Mouse (Mus musculus): ENCODE measurements around the gene Tbx21. TPM values are rescaled to one million over a fixed set of nuclear protein-coding genes. Genes with fewer than 3 reads are reported as not detected.

Tbx21 gene
- polyA plus RNA-seq (2014; fragmentation: Nextera tagmentation; extraction: Ambion mirVana), result 0.13 TPM in 1 of 2 replicates, not detected in the other

DNA sequence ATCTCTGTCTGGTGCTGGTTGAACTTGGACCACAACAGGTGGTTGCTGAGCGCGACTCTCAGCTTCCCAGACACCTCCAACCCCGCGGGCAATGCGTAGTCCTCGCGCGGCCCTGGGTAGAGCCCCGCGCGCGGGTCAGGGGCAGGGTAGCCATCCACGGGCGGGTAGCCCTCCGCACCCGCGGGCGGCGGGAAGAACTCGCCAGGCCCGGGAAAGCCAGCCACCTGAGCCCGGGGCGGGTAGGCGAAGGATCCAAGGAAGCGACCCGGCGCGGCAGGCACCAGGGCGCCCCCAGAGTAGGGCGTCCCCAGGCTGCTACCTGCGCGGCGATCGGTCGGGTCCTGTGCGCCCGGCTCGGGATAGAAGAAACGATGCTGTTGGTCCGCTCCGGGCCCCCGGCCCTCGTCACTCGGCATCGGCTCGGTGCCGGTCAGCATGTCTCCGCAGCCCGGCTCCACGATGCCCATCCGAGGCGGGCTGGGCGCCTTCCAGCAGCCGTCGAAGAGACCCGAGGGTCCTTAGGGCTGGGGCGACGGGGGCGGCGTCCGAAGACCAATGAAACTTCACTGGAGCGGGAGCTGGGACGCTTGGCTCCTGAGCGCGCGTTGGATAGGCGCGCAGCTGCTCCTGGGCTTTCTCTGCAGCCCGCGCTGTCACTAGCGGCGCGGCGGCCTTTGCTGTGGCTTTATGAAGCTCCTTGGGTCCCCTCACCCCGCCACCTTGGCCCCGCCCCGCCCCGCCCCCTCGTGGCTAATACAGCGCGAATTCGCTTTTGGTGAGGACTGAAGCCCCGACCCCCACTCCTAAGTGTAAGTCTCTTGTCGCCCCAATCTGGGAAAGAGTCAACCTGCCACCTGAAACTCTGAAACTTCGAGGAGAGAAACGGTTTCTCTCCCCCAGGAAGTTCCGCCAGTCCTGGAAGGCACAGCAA is at the start of gene Tbx21:
Tbx21 (minus strand) TSS at position 661 of the 931 bp plus-strand sequence.
- Histone ChIP-seq H3K4me1 (ENCODE audit: control insufficient read depth, insufficient read depth, low read length) (peaks cover 10% of the 10 kb centered on the region; the same call in 1 of the 2 replicates), H3K27me3 (ENCODE audit: control insufficient read depth, insufficient read depth, low read length) (peaks cover 48% of the 10 kb centered on the region), H3K9ac (replicated peaks; ENCODE audit: low read length) (no peak within 1 kb of the TSS), H3K4me3 (replicated peaks; ENCODE audit: low read depth, low read length) (peak within 1 kb of the TSS; percentile 30), H3K4me2 (ENCODE audit: low read length) (peak within 1 kb of the TSS; percentile 55), H3K27ac (replicated peaks; ENCODE audit: low read depth, low read length) (no peak within 1 kb of the TSS), H3K36me3 (ENCODE audit: control insufficient read depth, insufficient read depth, low read length) (no peaks in the 10 kb centered on the region), H3K9me3 (ENCODE audit: control insufficient read depth, low read length) (no peaks in the 10 kb centered on the region)
- DNase-seq, result peak; percentile 49
- no peak for ATAC-seq (ENCODE audit: low FRiP score, low TSS enrichment)
- under 1% methylated on average over 87 of the region's 87 CpGs for WGBS

DNA sequence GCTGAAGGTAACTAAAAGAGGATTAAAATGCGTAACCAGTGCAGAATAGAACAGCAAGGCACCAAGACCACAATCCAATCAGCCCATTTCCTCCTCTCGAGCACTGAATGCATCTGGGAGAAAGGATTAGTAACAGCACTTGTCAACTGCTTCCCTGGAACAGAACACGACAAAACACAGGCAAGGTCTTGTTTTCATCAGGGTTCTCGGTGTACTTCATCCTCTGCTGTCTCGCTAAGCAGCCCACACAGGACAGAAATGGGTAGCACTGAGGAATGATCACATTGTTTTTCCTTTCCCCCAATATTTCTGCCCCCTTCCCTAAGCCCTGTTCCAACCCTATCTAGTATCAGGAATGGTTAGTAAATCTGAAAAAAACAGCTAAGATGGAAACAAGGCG is 45.2 kb upstream of the Tbx21 start:
- 0 out of 2 replicates have a peak overlapping the region, but pooled peaks have one; percentile 20 for H3K27ac ChIP-seq (replicated peaks; ENCODE audit: low read depth, low read length)
- H3K9ac ChIP-seq (replicated peaks; ENCODE audit: low read length), result no peak overlapping the region
- WGBS, result 40% methylated on average over 6 of the region's 6 CpGs
- ATAC-seq (ENCODE audit: low FRiP score, low TSS enrichment) (no peak), DNase-seq (peak; percentile 31)
- H3K9me3 ChIP-seq (ENCODE audit: control insufficient read depth, low read length), result no peaks in the 10 kb centered on the region
- H3K36me3 ChIP-seq (ENCODE audit: control insufficient read depth, insufficient read depth, low read length), result peaks cover 87% of the 10 kb centered on the region
- no peak overlapping the region for H3K4me2 ChIP-seq (ENCODE audit: low read length)
- H3K4me3 ChIP-seq (replicated peaks; ENCODE audit: low read depth, low read length), result no peak overlapping the region
- no peaks in the 10 kb centered on the region for H3K4me1 ChIP-seq (ENCODE audit: control insufficient read depth, insufficient read depth, low read length)
- H3K27me3 ChIP-seq (ENCODE audit: control insufficient read depth, insufficient read depth, low read length), result no peaks in the 10 kb centered on the region

DNA sequence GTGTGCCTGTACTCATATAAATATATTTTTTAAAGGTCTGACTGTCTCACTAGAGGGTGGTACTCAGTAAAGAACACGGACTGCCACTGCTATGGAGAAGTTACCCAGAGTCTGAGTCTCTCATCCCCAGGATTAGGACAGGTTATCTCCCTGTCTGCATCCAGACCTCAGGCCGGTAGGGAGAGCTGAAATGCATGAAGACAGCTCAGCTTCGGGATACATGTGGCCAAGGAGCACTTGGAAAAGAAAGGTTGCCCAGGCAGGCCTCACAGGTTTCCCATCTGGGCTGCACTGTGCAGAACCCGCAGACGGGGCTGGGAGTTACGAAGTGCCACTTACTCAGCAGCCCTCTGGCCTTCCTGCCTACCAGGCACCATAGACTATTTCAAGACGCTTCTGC is 41.9 kb upstream of the Tbx21 start:
- H3K4me1 ChIP-seq (ENCODE audit: control insufficient read depth, insufficient read depth, low read length), result peaks cover 10% of the 10 kb centered on the region
- H3K27ac ChIP-seq (replicated peaks; ENCODE audit: low read depth, low read length), result no peak overlapping the region
- ATAC-seq (ENCODE audit: low FRiP score, low TSS enrichment) (no peak), DNase-seq (no peak)
- H3K36me3 ChIP-seq (ENCODE audit: control insufficient read depth, insufficient read depth, low read length), result peaks cover 56% of the 10 kb centered on the region
- no peak overlapping the region for H3K9ac ChIP-seq (replicated peaks; ENCODE audit: low read length)
- no peaks in the 10 kb centered on the region for H3K27me3 ChIP-seq (ENCODE audit: control insufficient read depth, insufficient read depth, low read length)
- 80% methylated on average over 7 of the region's 7 CpGs for WGBS
- no peaks in the 10 kb centered on the region for H3K9me3 ChIP-seq (ENCODE audit: control insufficient read depth, low read length)
- no peak overlapping the region for H3K4me2 ChIP-seq (ENCODE audit: low read length)
- no peak overlapping the region for H3K4me3 ChIP-seq (replicated peaks; ENCODE audit: low read depth, low read length)

DNA sequence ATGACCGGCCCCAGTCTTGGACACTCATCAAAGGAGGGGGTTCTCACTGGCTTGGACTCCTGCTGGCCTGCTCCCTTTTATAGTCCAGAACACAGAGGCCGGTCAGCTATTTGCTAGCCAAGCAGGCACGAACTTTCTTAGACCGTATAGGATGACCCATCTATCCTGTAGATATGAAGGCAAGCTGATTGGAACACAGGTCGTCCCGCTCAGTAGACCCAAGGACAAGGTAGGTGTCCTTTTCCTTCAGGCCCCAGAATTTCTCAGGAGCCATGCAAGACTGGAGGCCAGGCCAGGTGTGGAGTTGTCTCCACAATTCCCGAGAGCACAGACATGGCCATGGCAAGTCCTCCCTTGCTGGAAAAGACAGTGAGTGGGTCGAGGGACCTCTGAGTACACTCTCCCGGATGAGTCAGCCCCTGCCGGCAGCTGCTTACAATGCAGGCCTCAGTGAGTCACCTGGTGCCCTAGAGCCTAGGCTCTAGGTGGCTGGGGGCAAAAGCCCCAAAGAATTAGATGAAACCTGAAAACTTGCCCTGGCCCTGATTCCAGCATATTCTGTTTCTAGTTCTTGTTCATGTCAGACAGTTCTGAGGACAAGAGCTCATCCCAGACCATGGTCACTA is 37.6 kb upstream of the Tbx21 start:
- WGBS, result 15% methylated on average over 10 of the region's 10 CpGs
- no peak overlapping the region for H3K27ac ChIP-seq (replicated peaks; ENCODE audit: low read depth, low read length)
- H3K4me2 ChIP-seq (ENCODE audit: low read length), result peak overlapping the region; percentile 77
- ATAC-seq (ENCODE audit: low FRiP score, low TSS enrichment) (no peak), DNase-seq (peak; percentile 41)
- H3K36me3 ChIP-seq (ENCODE audit: control insufficient read depth, insufficient read depth, low read length), result peaks cover 18% of the 10 kb centered on the region
- H3K9me3 ChIP-seq (ENCODE audit: control insufficient read depth, low read length), result no peaks in the 10 kb centered on the region
- no peak overlapping the region; the same call in 1 of the 2 replicates for H3K9ac ChIP-seq (replicated peaks; ENCODE audit: low read length)
- 0 out of 2 replicates have a peak overlapping the region, but pooled peaks have one; percentile 2 for H3K4me3 ChIP-seq (replicated peaks; ENCODE audit: low read depth, low read length)
- no peaks in the 10 kb centered on the region for H3K27me3 ChIP-seq (ENCODE audit: control insufficient read depth, insufficient read depth, low read length)
- peaks cover 21% of the 10 kb centered on the region for H3K4me1 ChIP-seq (ENCODE audit: control insufficient read depth, insufficient read depth, low read length)

DNA sequence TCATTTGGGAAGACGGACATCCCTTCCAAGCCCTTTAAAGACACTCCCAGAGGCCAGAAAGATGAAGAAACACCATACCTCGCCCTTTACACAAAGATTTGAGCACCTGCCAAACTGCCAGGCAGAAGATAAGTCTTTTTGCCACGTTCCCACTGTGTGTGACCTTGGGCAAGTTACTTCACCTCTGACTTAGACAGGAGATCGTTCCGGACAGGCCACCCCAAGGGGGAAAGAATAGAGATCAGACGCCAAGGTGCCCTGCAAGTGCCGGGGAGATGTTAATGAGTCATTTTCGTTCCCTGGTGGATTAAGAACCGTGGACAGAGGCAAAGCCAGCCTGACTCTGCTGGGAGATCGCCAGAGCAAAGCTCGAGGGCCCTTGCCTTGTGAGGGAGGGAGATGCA is 36.9 kb upstream of the Tbx21 start:
- peak overlapping the region; percentile 73 for H3K4me3 ChIP-seq (replicated peaks; ENCODE audit: low read depth, low read length)
- peak overlapping the region; percentile 77 for H3K4me2 ChIP-seq (ENCODE audit: low read length)
- no peaks in the 10 kb centered on the region for H3K9me3 ChIP-seq (ENCODE audit: control insufficient read depth, low read length)
- peak; percentile 45 for DNase-seq
- H3K4me1 ChIP-seq (ENCODE audit: control insufficient read depth, insufficient read depth, low read length), result peaks cover 21% of the 10 kb centered on the region
- H3K36me3 ChIP-seq (ENCODE audit: control insufficient read depth, insufficient read depth, low read length), result peaks cover 16% of the 10 kb centered on the region; the same call in 1 of the 2 replicates
- under 1% methylated on average over 11 of the region's 11 CpGs for WGBS
- H3K27me3 ChIP-seq (ENCODE audit: control insufficient read depth, insufficient read depth, low read length), result no peaks in the 10 kb centered on the region
- H3K27ac ChIP-seq (replicated peaks; ENCODE audit: low read depth, low read length), result peak overlapping the region; percentile 96; the same call in 1 of the 2 replicates
- H3K9ac ChIP-seq (replicated peaks; ENCODE audit: low read length), result peak overlapping the region; percentile 81; the same call in 1 of the 2 replicates
- ATAC-seq (ENCODE audit: low FRiP score, low TSS enrichment), result no peak

DNA sequence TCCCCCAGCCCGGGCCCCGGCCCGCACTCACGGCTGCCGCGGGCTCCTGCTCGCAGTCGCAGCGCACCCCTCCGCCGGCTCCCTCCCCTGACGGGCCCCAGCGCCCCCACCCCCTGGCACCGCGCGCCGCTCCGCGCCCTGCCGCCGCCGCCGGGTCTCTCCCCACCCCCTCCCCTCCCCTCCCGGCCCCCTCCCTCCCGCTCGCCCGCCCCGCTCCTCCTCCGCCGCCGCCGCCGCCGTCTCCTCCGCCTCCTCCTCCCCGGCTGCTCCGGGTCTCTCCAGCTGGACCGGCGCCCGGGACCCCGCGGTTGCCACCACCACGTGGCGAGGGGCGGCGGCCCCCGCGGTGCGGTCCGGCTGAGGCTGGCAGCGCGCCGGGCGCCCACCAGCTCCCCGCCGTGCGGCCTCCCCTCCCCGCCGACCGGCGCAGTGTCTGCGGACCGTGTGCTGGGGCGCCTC is 36.2 kb upstream of the Tbx21 start, which contains the start of gene Tbkbp1:
Tbkbp1 (minus strand) TSS at position 153 of the 459 bp plus-strand sequence.
- Histone ChIP-seq H3K9me3 (ENCODE audit: control insufficient read depth, low read length) (no peaks in the 10 kb centered on the region), H3K36me3 (ENCODE audit: control insufficient read depth, insufficient read depth, low read length) (peaks cover 17% of the 10 kb centered on the region), H3K4me3 (replicated peaks; ENCODE audit: low read depth, low read length) (peak within 1 kb of the TSS; percentile 73), H3K4me1 (ENCODE audit: control insufficient read depth, insufficient read depth, low read length) (peaks cover 21% of the 10 kb centered on the region), H3K9ac (replicated peaks; ENCODE audit: low read length) (peak within 1 kb of the TSS; percentile 81), H3K27ac (replicated peaks; ENCODE audit: low read depth, low read length) (peak within 1 kb of the TSS; percentile 96), H3K27me3 (ENCODE audit: control insufficient read depth, insufficient read depth, low read length) (no peaks in the 10 kb centered on the region), H3K4me2 (ENCODE audit: low read length) (peak within 1 kb of the TSS; percentile 77)
- WGBS, result under 1% methylated on average over 39 of the region's 64 CpGs
- ATAC-seq (ENCODE audit: low FRiP score, low TSS enrichment) (peak; percentile 39), DNase-seq (peak; percentile 78)

DNA sequence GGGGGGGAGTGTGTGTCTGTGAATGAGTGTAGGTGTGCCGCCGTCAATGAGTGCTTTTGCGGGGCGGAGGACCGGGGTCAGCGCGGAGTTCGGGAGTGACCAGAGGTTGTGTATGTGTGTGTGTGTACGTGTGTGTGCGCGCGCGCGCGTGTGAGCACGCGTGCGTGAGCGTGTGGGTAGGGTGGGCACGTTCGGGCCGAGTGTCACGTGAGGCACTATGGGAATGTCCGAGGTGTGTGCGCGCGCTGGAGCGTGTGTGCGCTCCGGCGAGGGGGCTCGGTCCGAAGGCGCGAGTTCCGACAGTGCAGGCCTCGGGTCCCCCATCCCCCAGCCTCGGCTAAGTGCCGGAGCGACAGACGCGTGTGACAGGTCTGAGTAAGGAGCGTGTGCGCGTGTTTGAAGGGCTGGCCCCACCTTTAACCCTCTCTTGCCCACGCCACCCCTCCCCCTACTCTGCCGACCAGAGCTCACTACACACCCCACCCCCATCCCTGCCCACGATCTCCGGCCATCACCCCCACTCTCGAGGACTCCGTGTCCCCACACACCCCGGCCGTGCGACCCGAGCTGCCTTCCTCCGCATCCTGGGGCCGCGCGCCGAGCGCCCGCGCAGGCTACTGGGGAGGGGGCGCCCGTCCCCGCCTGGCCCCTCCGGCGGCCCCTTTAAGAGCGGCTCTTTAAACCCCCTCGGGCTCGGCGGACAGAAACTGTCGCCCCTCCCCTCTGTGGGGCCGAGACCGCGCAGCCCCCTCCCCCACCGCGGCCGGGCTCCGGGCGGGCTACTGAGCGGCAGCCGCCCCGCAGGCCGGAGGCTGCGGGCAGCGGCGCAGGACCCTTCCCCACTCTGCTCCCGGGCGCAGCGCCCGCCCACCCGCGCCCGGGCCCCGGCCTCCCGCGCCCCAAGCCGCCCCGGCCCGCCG is 35.5 kb upstream of the Tbx21 start:
- peaks cover 21% of the 10 kb centered on the region for H3K4me1 ChIP-seq (ENCODE audit: control insufficient read depth, insufficient read depth, low read length)
- DNase-seq (peak; percentile 91), ATAC-seq (ENCODE audit: low FRiP score, low TSS enrichment) (peak; percentile 82)
- no peaks in the 10 kb centered on the region for H3K9me3 ChIP-seq (ENCODE audit: control insufficient read depth, low read length)
- WGBS, result under 1% methylated on average over 91 of the region's 102 CpGs
- H3K36me3 ChIP-seq (ENCODE audit: control insufficient read depth, insufficient read depth, low read length), result peaks cover 21% of the 10 kb centered on the region
- peak overlapping the region; percentile 96 for H3K27ac ChIP-seq (replicated peaks; ENCODE audit: low read depth, low read length)
- H3K4me2 ChIP-seq (ENCODE audit: low read length), result peak overlapping the region; percentile 77
- H3K9ac ChIP-seq (replicated peaks; ENCODE audit: low read length), result peak overlapping the region; percentile 81
- H3K27me3 ChIP-seq (ENCODE audit: control insufficient read depth, insufficient read depth, low read length), result no peaks in the 10 kb centered on the region
- H3K4me3 ChIP-seq (replicated peaks; ENCODE audit: low read depth, low read length), result peak overlapping the region; percentile 73

DNA sequence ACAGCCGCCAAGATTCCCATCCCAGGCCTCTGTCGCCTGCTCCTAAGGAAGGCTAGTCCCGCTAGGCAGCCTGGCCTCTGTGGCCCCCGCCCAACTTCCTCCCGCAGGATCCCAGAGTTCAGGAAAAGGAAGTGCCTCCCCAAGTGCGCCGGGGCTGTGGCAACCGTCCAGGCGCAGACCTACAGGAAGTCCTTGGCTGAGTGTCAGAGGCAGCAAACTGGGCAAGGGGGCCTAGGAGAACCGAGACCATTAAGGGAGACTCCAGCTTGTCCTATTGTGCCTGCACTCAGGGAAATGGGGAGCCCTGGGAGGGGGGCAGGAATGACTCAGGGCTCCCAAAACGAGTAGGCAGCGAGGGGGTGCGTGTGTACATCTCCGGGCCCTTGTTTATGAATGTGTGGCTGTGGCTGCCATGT is 34.9 kb upstream of the Tbx21 start:
- ATAC-seq (ENCODE audit: low FRiP score, low TSS enrichment) (no peak; the same call in 1 of the 2 replicates), DNase-seq (peak; percentile 57)
- peak overlapping the region; percentile 96 for H3K27ac ChIP-seq (replicated peaks; ENCODE audit: low read depth, low read length)
- H3K9me3 ChIP-seq (ENCODE audit: control insufficient read depth, low read length), result no peaks in the 10 kb centered on the region
- no peaks in the 10 kb centered on the region for H3K27me3 ChIP-seq (ENCODE audit: control insufficient read depth, insufficient read depth, low read length)
- peak overlapping the region; percentile 81 for H3K9ac ChIP-seq (replicated peaks; ENCODE audit: low read length)
- H3K4me2 ChIP-seq (ENCODE audit: low read length), result peak overlapping the region; percentile 77
- H3K4me1 ChIP-seq (ENCODE audit: control insufficient read depth, insufficient read depth, low read length), result peaks cover 21% of the 10 kb centered on the region
- 6% methylated on average over 14 of the region's 14 CpGs for WGBS
- H3K36me3 ChIP-seq (ENCODE audit: control insufficient read depth, insufficient read depth, low read length), result peaks cover 23% of the 10 kb centered on the region
- peak overlapping the region; percentile 73 for H3K4me3 ChIP-seq (replicated peaks; ENCODE audit: low read depth, low read length)
